Mouse (Mus musculus): ENCODE results near the gene Ppp1r26.
"Not testable (repeated sequence)": the region's sequence is repeated elsewhere in the genome, so short reads cannot be mapped to it uniquely, and the experiment has no call there.

Ppp1r26 gene

DNA sequence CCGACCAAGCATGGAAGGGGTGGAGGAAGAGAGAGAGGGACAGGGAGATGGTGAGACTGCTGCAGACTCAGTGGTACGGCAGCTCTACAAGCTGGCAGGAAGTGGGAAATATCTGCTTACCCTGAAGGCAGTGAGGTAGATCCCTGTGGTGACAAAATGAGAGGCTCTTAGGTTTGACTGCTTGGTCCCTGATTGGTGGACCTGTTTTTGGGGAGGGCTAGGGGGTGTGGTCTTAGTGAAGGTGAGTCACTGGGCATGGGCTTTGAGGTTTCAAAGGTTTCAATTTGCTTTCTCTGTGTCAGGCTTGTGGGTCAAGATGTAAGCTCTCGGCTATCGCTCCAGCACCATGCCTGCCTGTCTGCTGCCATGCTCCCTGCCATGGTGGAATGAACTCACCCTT lies 1.5 kb upstream of the Ppp1r26 start:
- DNase-seq (ENCODE audit: extremely low read depth, insufficient read length, low spot score) = no peak

DNA sequence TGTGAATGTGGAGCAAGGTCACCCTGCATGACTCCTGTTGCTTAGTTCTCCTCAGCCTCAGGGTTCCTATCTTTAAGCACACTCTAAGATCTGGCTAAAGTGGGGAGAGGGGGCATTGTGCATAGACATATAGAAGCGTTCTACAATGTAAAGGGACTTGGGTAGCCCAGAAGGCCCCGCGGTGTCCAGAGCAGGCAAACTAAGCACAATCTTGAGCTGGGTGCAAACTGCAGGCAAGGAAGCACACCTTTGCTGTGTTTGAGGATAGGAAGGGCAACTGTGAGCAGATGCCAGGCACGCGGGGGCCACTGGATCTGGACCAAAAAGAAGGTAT lies 452 bp upstream of the Ppp1r26 start:
- no peak for DNase-seq (ENCODE audit: extremely low read depth, insufficient read length, low spot score)

- no peak for DNase-seq (ENCODE audit: extremely low read depth, insufficient read length, low spot score)
Measured at GRCm38 (mm10) chr2:28447315-28447670, 693 bp downstream of the Ppp1r26 start.

- DNase-seq (ENCODE audit: extremely low read depth, insufficient read length, low spot score) = no peak
Measured at GRCm38 (mm10) chr2:28451663-28452062, 5.1 kb downstream of the Ppp1r26 start.

DNA sequence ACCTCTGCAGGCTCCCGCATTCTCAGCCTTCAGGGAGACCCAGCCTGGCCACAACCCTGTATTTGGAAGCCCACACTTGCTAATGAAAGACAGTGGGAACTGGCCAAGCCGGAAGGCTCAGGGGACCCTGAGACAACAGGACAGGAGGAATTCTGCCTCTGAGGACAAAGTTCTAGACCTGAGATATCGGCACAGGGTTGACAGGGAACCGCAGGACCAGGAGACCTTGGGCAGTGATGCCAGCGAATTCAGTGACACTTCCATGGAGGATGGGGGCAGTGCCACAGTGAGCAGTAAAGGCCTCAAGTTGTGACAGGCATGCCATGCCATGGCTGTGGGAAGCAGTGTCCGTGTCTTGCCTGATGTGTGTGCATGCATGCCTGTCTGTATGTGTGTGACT lies 6.9 kb downstream of the Ppp1r26 start:
- no peak for DNase-seq (ENCODE audit: extremely low read depth, insufficient read length, low spot score)

DNA sequence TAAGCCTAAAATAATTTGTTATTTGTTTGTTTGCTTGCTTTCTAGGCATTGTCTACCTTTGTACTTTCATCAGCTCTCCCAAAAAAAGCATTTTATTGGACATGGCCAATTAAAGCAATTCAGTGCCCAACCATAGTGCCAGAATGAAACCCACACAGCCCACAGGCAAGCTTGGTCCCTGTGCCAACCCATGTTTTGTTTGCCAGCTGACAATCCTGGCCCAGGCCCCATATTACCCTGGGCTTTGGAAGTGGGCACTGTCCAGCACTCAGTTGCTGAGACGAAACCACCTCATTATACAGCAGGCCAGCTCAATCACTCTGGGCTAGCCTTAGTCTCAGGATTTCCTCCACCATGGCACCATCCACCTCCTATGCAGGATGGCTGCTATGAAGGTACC lies 10.0 kb downstream of the Ppp1r26 start:
- no peak for DNase-seq (ENCODE audit: extremely low read depth, insufficient read length, low spot score)

DNA sequence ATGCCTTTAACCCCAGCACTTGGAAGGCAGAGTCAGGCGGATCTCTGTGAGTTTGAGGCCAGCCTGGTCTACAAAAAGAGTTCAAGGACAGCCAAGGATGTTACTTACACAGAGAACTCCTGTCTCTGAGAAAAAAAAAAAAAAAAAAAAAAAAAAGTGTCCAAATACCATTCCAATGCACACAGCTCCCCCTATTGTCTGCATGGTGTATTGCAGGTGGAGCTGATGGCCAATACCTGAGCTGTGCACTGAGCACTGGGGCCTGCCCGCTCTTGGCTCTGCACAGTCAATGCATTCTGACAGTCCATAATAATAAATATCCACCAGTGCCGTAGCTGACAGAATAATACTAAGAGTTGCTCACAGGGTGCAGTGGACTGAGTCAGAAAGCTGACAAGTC lies 17.3 kb downstream of the Ppp1r26 start:
- DNase-seq (ENCODE audit: extremely low read depth, insufficient read length, low spot score) = no peak

- DNase-seq (ENCODE audit: extremely low read depth, insufficient read length, low spot score) = no peak
Measured at GRCm38 (mm10) chr2:28464919-28465318, 18.3 kb downstream of the Ppp1r26 start.

DNA sequence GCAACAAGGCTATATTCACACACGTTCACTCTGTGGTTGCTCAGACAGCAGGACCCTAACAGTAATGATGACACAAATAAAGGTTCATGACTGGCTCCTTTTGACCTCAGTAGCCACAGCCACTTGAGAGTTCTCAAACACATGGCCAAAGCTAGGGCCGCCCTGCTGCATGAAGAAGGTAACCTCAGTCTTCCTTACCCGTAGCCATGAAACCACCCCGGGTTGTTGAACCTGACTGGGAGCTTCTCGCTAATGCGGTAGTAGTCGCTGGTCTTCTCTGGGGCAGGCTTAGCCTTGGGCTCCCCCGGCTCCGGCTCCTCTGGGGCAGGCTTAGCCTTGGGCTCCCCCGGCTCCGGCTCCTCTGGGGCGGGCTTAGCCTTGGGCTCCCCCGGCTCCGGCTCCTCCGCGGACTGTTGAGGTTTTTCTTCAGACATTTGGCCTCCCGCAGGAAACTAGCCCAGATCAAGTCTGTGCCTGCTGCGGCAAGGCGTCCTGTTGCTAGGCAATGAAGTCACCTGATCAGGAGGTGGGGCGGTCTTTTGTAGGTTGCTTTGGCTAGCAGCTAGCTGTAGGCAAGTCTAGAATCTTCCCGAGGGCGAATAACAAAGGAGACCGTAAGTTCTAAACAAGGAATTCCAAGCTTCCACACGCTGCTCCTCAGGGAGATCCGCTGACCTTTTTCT lies 19.4 kb downstream of the Ppp1r26 start, which contains the start of gene 1700007K13Rik:
Gene 1700007K13Rik (minus strand): TSS at position 497 of the 683 bp plus-strand sequence.
- no peak for DNase-seq (ENCODE audit: extremely low read depth, insufficient read length, low spot score)

GRCm38 (mm10) chr2:28467860-28468485 lies 21.4 kb downstream of the Ppp1r26 start, which contains the start of gene Mrps2:
TSS of gene Mrps2 (plus strand) at chr2:28468066.
- peak; percentile 95 for DNase-seq (ENCODE audit: extremely low read depth, insufficient read length, low spot score)

DNA sequence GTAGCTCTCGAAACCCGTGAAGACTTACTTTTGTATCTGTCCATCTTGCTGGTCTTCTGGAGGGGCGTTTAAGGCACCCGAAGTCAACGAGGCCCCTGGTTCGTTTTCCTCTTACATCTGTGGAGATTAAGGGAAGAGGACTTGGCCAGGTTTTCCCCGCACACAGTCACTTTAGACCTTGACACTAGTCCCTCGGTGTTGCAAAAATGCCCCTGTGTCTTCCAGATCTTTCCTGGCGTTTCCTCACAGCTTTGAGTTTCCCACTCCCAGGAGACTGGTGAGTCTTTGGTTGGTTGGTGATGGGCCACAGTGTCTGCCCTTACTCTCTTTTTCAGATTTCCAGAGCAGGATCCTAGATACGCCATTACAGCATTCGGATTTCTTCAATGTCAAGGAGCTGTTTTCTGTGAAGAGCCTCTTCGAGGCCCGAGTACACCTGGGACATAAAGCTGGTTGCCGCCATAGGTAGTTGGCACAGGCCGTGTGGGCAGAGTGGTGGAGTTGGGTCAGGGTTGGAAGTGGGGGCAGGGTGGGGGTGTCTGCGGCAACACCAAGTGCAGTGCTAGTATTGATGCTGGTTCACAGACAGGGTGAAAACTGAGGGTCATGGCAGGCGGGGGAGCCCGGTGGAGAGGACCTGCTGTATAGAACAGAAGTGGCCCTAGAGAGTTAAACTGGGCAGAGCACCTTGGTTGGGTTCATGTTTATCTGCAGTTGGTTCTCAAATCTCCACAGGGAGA lies 22.1 kb downstream of the Ppp1r26 start:
- DNase-seq (ENCODE audit: extremely low read depth, insufficient read length, low spot score) = no peak

- no peak for DNase-seq (ENCODE audit: extremely low read depth, insufficient read length, low spot score)
Measured at GRCm38 (mm10) chr2:28469461-28469860, 22.9 kb downstream of the Ppp1r26 start.

GRCm38 (mm10) chr2:28470591-28470990 lies 24.0 kb downstream of the Ppp1r26 start:
- DNase-seq (ENCODE audit: extremely low read depth, insufficient read length, low spot score) = no peak

DNA sequence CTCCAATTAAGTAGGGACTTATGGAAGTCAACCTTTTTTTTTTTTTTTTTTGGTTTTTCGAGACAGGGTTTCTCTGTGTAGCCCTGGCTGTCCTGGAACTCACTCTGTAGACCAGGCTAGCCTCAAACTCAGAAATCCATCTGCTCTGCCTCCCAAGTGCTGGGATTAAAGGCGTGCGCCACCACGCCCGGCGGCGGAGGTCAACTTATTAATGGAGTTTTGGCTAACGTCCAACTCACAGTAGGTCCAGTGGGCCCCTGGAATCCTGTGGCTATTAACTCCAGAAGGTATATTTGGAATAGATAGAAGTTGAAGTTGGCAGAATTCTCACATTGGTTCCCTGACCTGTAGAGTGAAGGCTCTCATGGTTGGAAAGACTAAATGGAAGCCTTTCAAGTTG lies 25.4 kb downstream of the Ppp1r26 start:
- not testable (repeated sequence) for DNase-seq (ENCODE audit: extremely low read depth, insufficient read length, low spot score)

- not testable (repeated sequence) for DNase-seq (ENCODE audit: extremely low read depth, insufficient read length, low spot score)
Measured at GRCm38 (mm10) chr2:28477993-28478392, 31.4 kb downstream of the Ppp1r26 start.

GRCm38 (mm10) chr2:28479208-28480204 lies 32.9 kb downstream of the Ppp1r26 start:
- DNase-seq (ENCODE audit: extremely low read depth, insufficient read length, low spot score) = no peak

DNA sequence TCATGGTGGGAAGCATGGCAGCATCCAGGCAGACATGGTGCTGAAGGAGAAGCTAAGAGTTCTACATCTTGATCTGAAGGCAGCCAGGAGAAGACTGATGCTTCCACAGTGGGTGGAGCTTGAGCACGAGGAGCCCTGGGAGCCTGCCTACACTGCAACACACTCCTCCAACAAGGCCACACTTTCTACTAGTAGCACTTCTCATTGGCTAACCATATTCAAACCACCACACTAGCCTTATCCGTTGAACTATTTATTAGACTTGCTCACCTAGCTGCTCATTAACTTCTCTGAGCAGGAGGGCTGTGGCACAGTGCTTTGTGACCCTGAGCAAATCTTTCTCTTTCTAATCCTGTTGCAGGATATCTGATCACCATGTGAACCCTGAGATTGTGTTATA lies 37.3 kb downstream of the Ppp1r26 start:
- no peak for DNase-seq (ENCODE audit: extremely low read depth, insufficient read length, low spot score)

- no peak for DNase-seq (ENCODE audit: extremely low read depth, insufficient read length, low spot score)
Measured at GRCm38 (mm10) chr2:28494521-28494920, 47.9 kb downstream of the Ppp1r26 start.

DNA sequence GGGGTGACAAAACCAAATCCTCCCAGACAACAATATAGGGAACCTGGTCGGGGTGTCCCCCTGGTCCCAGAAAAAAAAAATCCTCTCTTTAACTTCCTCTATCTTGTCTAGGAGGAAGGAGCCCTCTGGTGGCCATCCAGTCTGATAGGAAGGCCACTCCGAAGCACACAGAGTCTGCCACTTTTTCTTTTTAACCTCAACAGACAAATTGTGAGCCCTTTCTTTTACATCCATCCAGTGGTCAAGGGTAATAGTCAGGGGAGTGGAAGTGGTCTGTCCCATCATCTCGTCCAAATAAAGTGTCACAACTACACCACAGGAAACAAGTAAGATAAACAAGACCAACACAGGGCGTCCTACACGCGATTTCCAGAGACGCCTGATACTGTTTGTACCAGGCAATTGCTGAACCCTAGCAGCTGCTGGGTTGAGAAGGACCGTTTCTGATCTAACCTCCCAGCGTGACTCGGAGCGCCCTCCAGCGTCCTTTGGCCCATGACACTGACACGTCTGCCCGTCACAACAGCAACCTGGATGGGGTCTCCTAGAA lies 48.7 kb downstream of the Ppp1r26 start:
- no peak for DNase-seq (ENCODE audit: extremely low read depth, insufficient read length, low spot score)

DNA sequence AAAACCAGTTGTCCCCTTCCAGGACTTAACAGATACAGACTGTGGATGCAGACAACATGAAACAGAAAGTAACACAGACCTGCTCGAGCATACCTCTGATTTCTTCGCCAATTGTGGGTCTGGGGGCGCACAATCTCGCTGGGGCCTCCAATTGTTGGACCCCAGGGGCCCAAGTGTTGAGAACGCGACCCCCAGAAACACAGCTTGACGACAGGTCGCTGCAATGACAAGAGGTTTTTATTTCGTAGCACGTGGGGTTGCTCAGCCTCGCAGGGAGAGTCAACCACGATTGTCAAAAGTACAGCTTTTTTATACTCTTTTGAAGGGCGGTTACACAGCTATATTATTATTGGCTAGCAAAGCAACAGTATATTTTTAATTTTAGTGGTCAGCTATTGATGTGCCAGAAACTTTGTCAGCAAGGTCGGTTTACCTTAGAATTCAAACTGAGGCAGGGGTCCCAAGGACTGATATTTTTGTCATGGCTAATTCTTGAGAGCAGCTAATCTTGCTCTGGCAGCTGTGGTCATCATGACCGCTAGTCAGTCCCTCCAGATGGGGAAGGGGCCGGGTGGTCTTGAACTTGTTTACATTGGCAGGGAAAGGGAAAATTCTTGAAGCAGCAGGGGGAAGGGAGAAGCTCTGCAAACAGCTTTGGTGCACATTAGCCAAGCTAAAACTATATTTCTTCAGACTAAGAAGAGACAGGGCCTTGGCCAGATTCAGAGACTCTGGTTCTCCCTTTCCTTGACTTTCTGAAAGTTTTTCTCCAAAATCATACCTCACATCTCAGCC lies 49.4 kb downstream of the Ppp1r26 start:
- DNase-seq (ENCODE audit: extremely low read depth, insufficient read length, low spot score) = no peak
